Mouse (Mus musculus): ENCODE data around the gene Ranbp1. TPM values are rescaled to one million over a fixed set of nuclear protein-coding genes. Genes with fewer than 3 reads are reported as not detected.

Ranbp1 gene
- total and polyA plus RNA-seq, 3 experiments = 605 to 1,263 (median 1,124) TPM

GRCm38 (mm10) chr16:18200062-18200461 lies 48.5 kb downstream of the Ranbp1 start:
- in situ Hi-C loops (cut with MboI; ENCODE audit: low pct_ligation_motif_present, low pct_unique_long_range_greater_than_20kb, low sequenced_read_pairs) = no loop called here
- H3K79me2 ChIP-seq (replicated peaks; ENCODE audit: control insufficient read depth, extremely low read depth, insufficient read depth, poor library complexity, severe bottlenecking) = no peaks in the 10 kb centered on the region
- no peak for DNase-seq (ENCODE audit: extremely low read depth)
- H3K4me1 ChIP-seq (ENCODE audit: control insufficient read depth in 1 of 2, insufficient read depth in 2 of 2) = peaks cover 1 to 12% of the 10 kb centered on the region in 2 experiments; a peak in 3 of 4 replicates
- H3K27me3 ChIP-seq (replicated peaks) = peaks cover 93% of the 10 kb centered on the region
- no peak overlapping the region for H3K4me2 ChIP-seq (ENCODE audit: insufficient read depth, low read depth, poor library complexity, severe bottlenecking)
- no peak overlapping the region for H3K27ac ChIP-seq (ENCODE audit: insufficient read depth, low read depth)
- no peaks in the 10 kb centered on the region for H3K9me3 ChIP-seq (replicated peaks; ENCODE audit: low read length)
- dilution Hi-C loops (cut with MboI; ENCODE audit: extremely low pct_ligation_motif_present, extremely low pct_unique_long_range_greater_than_20kb, low sequenced_read_pairs) = no loop called here
- no peak overlapping the region for H3K4me3 ChIP-seq (replicated peaks in 1 of 3; ENCODE audit: low read depth in 2 of 3, low read length in 2 of 3, poor library complexity in 1 of 3)
- TF ChIP-seq MAZ (IDR thresholded peaks at IDR 0.05; ENCODE audit: low read depth, low read length) (no peak), CTCF (conservative IDR thresholded peaks at IDR 0.05 in 1 of 2, IDR thresholded peaks at IDR 0.05 in 1 of 2; ENCODE audit: low read depth in 2 of 2, low read length in 2 of 2) (no peak), MXI1 (IDR thresholded peaks at IDR 0.05; ENCODE audit: low read depth, low read length) (no peak), TCF12 (IDR thresholded peaks at IDR 0.05; ENCODE audit: low read depth, low read length) (no peak), CHD2 (IDR thresholded peaks at IDR 0.05; ENCODE audit: low read length) (no peak), MEF2A (IDR thresholded peaks at IDR 0.05; ENCODE audit: borderline replicate concordance, low read depth, low read length) (no peak), MYC (IDR thresholded peaks at IDR 0.05; ENCODE audit: low read depth, low read length) (no peak), ETS1 (conservative IDR thresholded peaks at IDR 0.05; ENCODE audit: low read depth, low read length) (no peak), E2F4 (IDR thresholded peaks at IDR 0.05; ENCODE audit: insufficient replicate concordance, low read depth, low read length) (no peak), KAT2A (IDR thresholded peaks at IDR 0.05; ENCODE audit: insufficient replicate concordance, low read length) (no peak), USF1 (IDR thresholded peaks at IDR 0.05; ENCODE audit: low read depth, low read length) (no peak), NRF1 (IDR thresholded peaks at IDR 0.05; ENCODE audit: low read depth, low read length) (no peak), ZNF384 (IDR thresholded peaks at IDR 0.05; ENCODE audit: low read depth, low read length) (no peak), JUN (IDR thresholded peaks at IDR 0.05; ENCODE audit: insufficient read depth, low read depth, low read length) (no peak)
- H3K9ac ChIP-seq (ENCODE audit: insufficient read depth, low read depth) = no peak overlapping the region
- no peaks in the 10 kb centered on the region for H3K36me3 ChIP-seq (replicated peaks in 1 of 2; ENCODE audit: control insufficient read depth in 1 of 2, insufficient read depth in 1 of 2, low read length in 1 of 2)

- Histone ChIP-seq H3K9ac (ENCODE audit: insufficient read depth, low read depth) (no peak overlapping the region), H3K79me2 (replicated peaks; ENCODE audit: control insufficient read depth, extremely low read depth, insufficient read depth, poor library complexity, severe bottlenecking) (no peaks in the 10 kb centered on the region), H3K36me3 (replicated peaks in 1 of 2; ENCODE audit: control insufficient read depth in 1 of 2, insufficient read depth in 1 of 2, low read length in 1 of 2) (no peaks in the 10 kb centered on the region), H3K4me2 (ENCODE audit: insufficient read depth, low read depth, poor library complexity, severe bottlenecking) (no peak overlapping the region), H3K9me3 (replicated peaks; ENCODE audit: low read length) (no peaks in the 10 kb centered on the region), H3K4me3 (replicated peaks in 1 of 3; ENCODE audit: low read depth in 2 of 3, low read length in 2 of 3, poor library complexity in 1 of 3) (no peak overlapping the region), H3K27me3 (replicated peaks) (peaks cover 92% of the 10 kb centered on the region), H3K27ac (ENCODE audit: insufficient read depth, low read depth) (no peak overlapping the region), H3K4me1 (ENCODE audit: control insufficient read depth in 1 of 2, insufficient read depth in 2 of 2) (peaks cover 8 to 20% of the 10 kb centered on the region in 2 experiments; a peak in 3 of 4 replicates)
- in situ Hi-C loops (cut with MboI; ENCODE audit: low pct_ligation_motif_present, low pct_unique_long_range_greater_than_20kb, low sequenced_read_pairs) (no loop called here), dilution Hi-C loops (cut with MboI; ENCODE audit: extremely low pct_ligation_motif_present, extremely low pct_unique_long_range_greater_than_20kb, low sequenced_read_pairs) (no loop called here)
- TF ChIP-seq IRF4 (IDR thresholded peaks at IDR 0.05; ENCODE audit: low read depth, low read length) (no peak), GABPA (IDR thresholded peaks at IDR 0.05; ENCODE audit: insufficient replicate concordance, low read depth, low read length) (no peak), PAX5 (IDR thresholded peaks at IDR 0.05; ENCODE audit: low read length) (no peak), ZC3H11A (IDR thresholded peaks at IDR 0.05; ENCODE audit: low read depth, low read length) (no peak), ZMIZ1 (IDR thresholded peaks at IDR 0.05; ENCODE audit: low read depth, low read length) (no peak), ELF1 (IDR thresholded peaks at IDR 0.05; ENCODE audit: low read depth, low read length) (no peak), EP300 (IDR thresholded peaks at IDR 0.05; ENCODE audit: low read length) (no peak), TBP (conservative IDR thresholded peaks at IDR 0.05; ENCODE audit: low read depth, low read length) (no peak), ZNF384 (IDR thresholded peaks at IDR 0.05; ENCODE audit: low read depth, low read length) (no peak), MAFK (IDR thresholded peaks at IDR 0.05; ENCODE audit: insufficient replicate concordance, low read length) (no peak), MYC (IDR thresholded peaks at IDR 0.05; ENCODE audit: low read depth, low read length) (no peak), JUND (conservative IDR thresholded peaks at IDR 0.05; ENCODE audit: low read depth, low read length) (no peak), SIN3A (IDR thresholded peaks at IDR 0.05; ENCODE audit: low read length) (no peak), RAD21 (IDR thresholded peaks at IDR 0.05; ENCODE audit: low read depth, low read length) (no peak)
- DNase-seq (ENCODE audit: extremely low read depth) = no peak
Measured at GRCm38 (mm10) chr16:18198365-18199098, 50.0 kb downstream of the Ranbp1 start.
